Mouse (Mus musculus) intestine, embryonic 15.5 days (tissue): ENCODE results near the gene Phlda2. TPM values are rescaled to one million over a fixed set of nuclear protein-coding genes. Genes with fewer than 3 reads are reported as not detected.
A peak's percentile ranks its signal among the peaks of the same experiment; 100 is the strongest.

Experiments used
- ATAC-seq: fragments of 200-750 bp; cut with Nextera tagmentation; 2 replicates; pipeline ENCODE4 v1.8.0; 2017; ENCODE audit warnings: moderate TSS enrichment, moderate library complexity
- H3K27ac ChIP-seq: fragments of 300-500 bp; sonication (generic); 2 replicates; pipeline ENCODE4 v1.5.1; 2015; ENCODE audit warnings: mild to moderate bottlenecking, inconsistent platforms
- H3K27me3 ChIP-seq: fragments of 300-500 bp; sonication (generic); replicated peaks from 2 replicates; pipeline ENCODE4 v1.6.1; 2015; ENCODE audit warnings: inconsistent platforms
- H3K36me3 ChIP-seq: fragments of 300-500 bp; sonication (generic); 2 replicates; pipeline ENCODE4 v1.6.1; 2015; ENCODE audit warnings: inconsistent platforms
- H3K4me1 ChIP-seq: fragments of 300-500 bp; sonication (generic); replicated peaks from 2 replicates; pipeline ENCODE4 v1.6.1; 2015; ENCODE audit warnings: inconsistent platforms
- H3K4me2 ChIP-seq: fragments of 300-500 bp; sonication (generic); replicated peaks from 2 replicates; pipeline ENCODE4 v1.6.1; 2015; ENCODE audit warnings: mild to moderate bottlenecking, inconsistent platforms
- H3K4me3 ChIP-seq: fragments of 300-500 bp; sonication (generic); replicated peaks from 2 replicates; pipeline ENCODE4 v1.5.1; 2015; ENCODE audit warnings: inconsistent platforms
- H3K9ac ChIP-seq: fragments of 300-500 bp; sonication (generic); 2 replicates; pipeline ENCODE4 v1.6.1; 2015; ENCODE audit warnings: inconsistent platforms
- H3K9me3 ChIP-seq: fragments of 300-500 bp; sonication (generic); 2 replicates; pipeline ENCODE4 v1.6.1; 2016; ENCODE audit warnings: inconsistent platforms
- WGBS: fragments of 180-500 bp; shearing (Covaris S2); methylation state at CpG from one replicate; pipeline ENCODE4 v1.1.7; 2015; 5-methylcytosine and 5-hydroxymethylcytosine counted together
- polyA plus RNA-seq: library from polyadenylated mRNA; unstranded; fragments of >200 nt; fragmentation: Nextera tagmentation; extraction: Ambion mirVana; gene quantifications from 2 replicates; pipeline ENCODE4 v1.2.1, GENCODE M21; 2015

Gene Phlda2
- polyA plus RNA-seq, 1 experiment from 2014 or later = 17.7 TPM

- Histone ChIP-seq H3K9me3 (no peaks in the 10 kb centered on the region), H3K4me2 (no peak overlapping the region), H3K4me3 (no peak overlapping the region), H3K36me3 (peaks cover 48% of the 10 kb centered on the region), H3K4me1 (no peaks in the 10 kb centered on the region), H3K9ac (no peak overlapping the region), H3K27ac (no peak overlapping the region), H3K27me3 (no peaks in the 10 kb centered on the region)
- WGBS = 93% methylated on average over 4 of the region's 4 CpGs
- no peak for ATAC-seq
Measured at GRCm38 (mm10) chr7:143514416-143514768, 11.4 kb upstream of the Phlda2 start.

- Histone ChIP-seq H3K4me3 (no peak overlapping the region), H3K27ac (no peak overlapping the region), H3K4me2 (no peak overlapping the region), H3K9me3 (no peaks in the 10 kb centered on the region), H3K27me3 (no peaks in the 10 kb centered on the region), H3K36me3 (peaks cover 43% of the 10 kb centered on the region), H3K9ac (no peak overlapping the region), H3K4me1 (no peaks in the 10 kb centered on the region)
- ATAC-seq = no peak
- 87% methylated on average over 10 of the region's 10 CpGs for WGBS
Measured at GRCm38 (mm10) chr7:143513763-143514415, 10.9 kb upstream of the Phlda2 start.

- peaks cover 26% of the 10 kb centered on the region for H3K36me3 ChIP-seq
- no peak overlapping the region for H3K4me3 ChIP-seq
- no peaks in the 10 kb centered on the region for H3K4me1 ChIP-seq
- no peaks in the 10 kb centered on the region for H3K9me3 ChIP-seq
- H3K27me3 ChIP-seq = no peaks in the 10 kb centered on the region
- H3K27ac ChIP-seq = no peak overlapping the region
- H3K9ac ChIP-seq = no peak overlapping the region
- no peak for ATAC-seq
- H3K4me2 ChIP-seq = no peak overlapping the region
Measured at GRCm38 (mm10) chr7:143511335-143511712, 8.4 kb upstream of the Phlda2 start.

GRCm38 (mm10) chr7:143510593-143511334 lies 7.8 kb upstream of the Phlda2 start:
- 83% methylated on average over 3 of the region's 3 CpGs for whole genome bisulfite sequencing
- H3K36me3 ChIP-seq = peaks cover 22% of the 10 kb centered on the region
- no peak overlapping the region for H3K4me3 ChIP-seq
- no peak overlapping the region for H3K9ac ChIP-seq
- no peak overlapping the region for H3K27ac ChIP-seq
- H3K9me3 ChIP-seq = no peaks in the 10 kb centered on the region
- H3K4me1 ChIP-seq = no peaks in the 10 kb centered on the region
- H3K4me2 ChIP-seq = no peak overlapping the region
- no peaks in the 10 kb centered on the region for H3K27me3 ChIP-seq
- ATAC-seq = no peak

- Histone ChIP-seq H3K9me3 (no peaks in the 10 kb centered on the region), H3K4me2 (no peak overlapping the region), H3K27ac (no peak overlapping the region), H3K27me3 (no peaks in the 10 kb centered on the region), H3K4me3 (no peak overlapping the region), H3K9ac (no peak overlapping the region), H3K36me3 (peaks cover 11% of the 10 kb centered on the region), H3K4me1 (no peaks in the 10 kb centered on the region)
- no peak for ATAC-seq
- WGBS = 69% methylated on average over 1 of the region's 1 CpGs
Measured at GRCm38 (mm10) chr7:143509566-143509965, 6.6 kb upstream of the Phlda2 start.

GRCm38 (mm10) chr7:143506675-143507074 lies 3.7 kb upstream of the Phlda2 start:
- Histone ChIP-seq H3K9ac (no peak overlapping the region), H3K27me3 (peaks cover 14% of the 10 kb centered on the region), H3K4me3 (no peak overlapping the region), H3K4me1 (peaks cover 10% of the 10 kb centered on the region), H3K4me2 (no peak overlapping the region), H3K9me3 (no peaks in the 10 kb centered on the region), H3K36me3 (no peaks in the 10 kb centered on the region), H3K27ac (no peak overlapping the region)
- no peak for ATAC-seq
- 33% methylated on average over 7 of the region's 7 CpGs for WGBS

GRCm38 (mm10) chr7:143506271-143506670 lies 3.3 kb upstream of the Phlda2 start:
- 74% methylated on average over 7 of the region's 7 CpGs for whole genome bisulfite sequencing
- ATAC-seq = no peak
- Histone ChIP-seq H3K9ac (no peak overlapping the region), H3K27ac (no peak overlapping the region), H3K9me3 (no peaks in the 10 kb centered on the region), H3K4me3 (no peak overlapping the region), H3K4me1 (peaks cover 14% of the 10 kb centered on the region), H3K36me3 (no peaks in the 10 kb centered on the region), H3K4me2 (no peak overlapping the region), H3K27me3 (peaks cover 18% of the 10 kb centered on the region)

GRCm38 (mm10) chr7:143505823-143506222 lies 2.9 kb upstream of the Phlda2 start:
- peaks cover 22% of the 10 kb centered on the region for H3K27me3 ChIP-seq
- peaks cover 15% of the 10 kb centered on the region for H3K4me1 ChIP-seq
- ATAC-seq = no peak
- WGBS = 33% methylated on average over 11 of the region's 11 CpGs
- no peaks in the 10 kb centered on the region for H3K9me3 ChIP-seq
- no peak overlapping the region for H3K9ac ChIP-seq
- H3K4me3 ChIP-seq = no peak overlapping the region
- H3K27ac ChIP-seq = no peak overlapping the region
- no peak overlapping the region for H3K4me2 ChIP-seq
- no peaks in the 10 kb centered on the region for H3K36me3 ChIP-seq

GRCm38 (mm10) chr7:143505411-143505810 lies 2.5 kb upstream of the Phlda2 start:
- H3K4me1 ChIP-seq = peaks cover 15% of the 10 kb centered on the region
- H3K36me3 ChIP-seq = no peaks in the 10 kb centered on the region
- H3K27ac ChIP-seq = no peak overlapping the region
- H3K27me3 ChIP-seq = peaks cover 26% of the 10 kb centered on the region
- no peak overlapping the region for H3K4me2 ChIP-seq
- no peak overlapping the region for H3K9ac ChIP-seq
- WGBS = 93% methylated on average over 2 of the region's 2 CpGs
- no peaks in the 10 kb centered on the region for H3K9me3 ChIP-seq
- no peak for ATAC-seq
- no peak overlapping the region for H3K4me3 ChIP-seq

GRCm38 (mm10) chr7:143503926-143504325 lies 976 bp upstream of the Phlda2 start:
- Histone ChIP-seq H3K4me3 (no peak overlapping the region), H3K9me3 (no peaks in the 10 kb centered on the region), H3K4me1 (peaks cover 15% of the 10 kb centered on the region), H3K36me3 (no peaks in the 10 kb centered on the region), H3K9ac (no peak overlapping the region), H3K27ac (no peak overlapping the region), H3K4me2 (no peak overlapping the region), H3K27me3 (peaks cover 28% of the 10 kb centered on the region)
- 82% methylated on average over 6 of the region's 6 CpGs for WGBS
- ATAC-seq = no peak

- Histone ChIP-seq H3K9ac (peak overlapping the region; percentile 36), H3K4me1 (peaks cover 15% of the 10 kb centered on the region), H3K4me3 (peak overlapping the region; percentile 40), H3K36me3 (no peaks in the 10 kb centered on the region), H3K9me3 (no peaks in the 10 kb centered on the region), H3K27ac (no peak overlapping the region), H3K4me2 (peak overlapping the region; percentile 84), H3K27me3 (peaks cover 28% of the 10 kb centered on the region)
- WGBS = 3% methylated on average over 55 of the region's 55 CpGs
- 0 out of 2 replicates have a peak, but pooled peaks have one; percentile 14 for ATAC-seq
Measured at GRCm38 (mm10) chr7:143501643-143502417, 1.1 kb downstream of the Phlda2 start.

- Histone ChIP-seq H3K4me3 (no peak overlapping the region), H3K9me3 (no peaks in the 10 kb centered on the region), H3K27me3 (peaks cover 28% of the 10 kb centered on the region), H3K4me2 (peak overlapping the region; percentile 84; the same call in 1 of the 2 replicates), H3K4me1 (peaks cover 15% of the 10 kb centered on the region), H3K36me3 (no peaks in the 10 kb centered on the region), H3K27ac (no peak overlapping the region), H3K9ac (no peak overlapping the region)
- WGBS = 45% methylated on average over 2 of the region's 2 CpGs
- no peak for ATAC-seq
Measured at GRCm38 (mm10) chr7:143500912-143501311, 2.0 kb downstream of the Phlda2 start.
